Mouse (Mus musculus) embryonic facial prominence, embryonic 15.5 days (tissue): ENCODE data around the gene Ccrl2. TPM values are rescaled to one million over a fixed set of nuclear protein-coding genes. Genes with fewer than 3 reads are reported as not detected.

ENCODE experiments used
- ATAC-seq: fragments of 200-750 bp; cut with Nextera tagmentation; 2 replicates; pipeline ENCODE4 v1.8.0; 2017; ENCODE audit warnings: low read depth, moderate TSS enrichment; ENCODE audit not compliant: insufficient number of reproducible peaks, low FRiP score, low TSS enrichment
- H3K27ac ChIP-seq: fragments of 300-500 bp; sonication (generic); replicated peaks from 2 replicates; pipeline ENCODE4 v1.5.1; 2015; ENCODE audit warnings: mild to moderate bottlenecking, inconsistent platforms
- H3K27me3 ChIP-seq: fragments of 300-500 bp; sonication (generic); 2 replicates; pipeline ENCODE4 v1.6.1; 2015; ENCODE audit warnings: inconsistent platforms
- H3K36me3 ChIP-seq: fragments of 300-500 bp; sonication (generic); 2 replicates; pipeline ENCODE4 v1.6.1; 2015; ENCODE audit warnings: mild to moderate bottlenecking, inconsistent platforms
- H3K4me1 ChIP-seq: fragments of 300-500 bp; sonication (generic); 2 replicates; pipeline ENCODE4 v1.6.1; 2015; ENCODE audit warnings: inconsistent platforms
- H3K4me2 ChIP-seq: fragments of 300-500 bp; sonication (generic); replicated peaks from 2 replicates; pipeline ENCODE4 v1.6.1; 2015; ENCODE audit warnings: mild to moderate bottlenecking, inconsistent platforms
- H3K4me3 ChIP-seq: fragments of 300-500 bp; sonication (generic); replicated peaks from 2 replicates; pipeline ENCODE4 v1.5.1; 2015; ENCODE audit warnings: mild to moderate bottlenecking, inconsistent platforms
- H3K9ac ChIP-seq: fragments of 300-500 bp; sonication (generic); 2 replicates; pipeline ENCODE4 v1.6.1; 2015; ENCODE audit warnings: inconsistent platforms
- H3K9me3 ChIP-seq: fragments of 300-500 bp; sonication (generic); replicated peaks from 2 replicates; pipeline ENCODE4 v1.6.1; 2016; ENCODE audit warnings: inconsistent platforms
- WGBS: fragments of 180-500 bp; shearing (Covaris S2); methylation state at CpG from one replicate; pipeline ENCODE4 v1.1.7; 2015; 5-methylcytosine and 5-hydroxymethylcytosine counted together
- polyA plus RNA-seq: library from polyadenylated mRNA; unstranded; fragments of >200 nt; fragmentation: Nextera tagmentation; extraction: Ambion mirVana; gene quantifications from 2 replicates; pipeline ENCODE4 v1.2.1, GENCODE M21; 2015

Gene Ccrl2
- polyA plus RNA-seq, 1 experiment from 2014 or later: 0.27 TPM

- WGBS: 67% methylated on average over 10 of the region's 10 CpGs
Observed at GRCm38 (mm10) chr9:111058943-111059556, 1.7 kb upstream of the Ccrl2 start.

GRCm38 (mm10) chr9:111057544-111058370 lies 438 bp upstream of the Ccrl2 start:
- no peaks in the 10 kb centered on the region for H3K36me3 ChIP-seq
- H3K4me3 ChIP-seq: peak overlapping the region; percentile 42; the same call in 1 of the 2 replicates
- no peak overlapping the region for H3K27ac ChIP-seq
- no peaks in the 10 kb centered on the region for H3K9me3 ChIP-seq
- H3K27me3 ChIP-seq: peaks cover 2% of the 10 kb centered on the region; the same call in 1 of the 2 replicates
- peaks cover 11% of the 10 kb centered on the region for H3K4me1 ChIP-seq
- no peak overlapping the region for H3K9ac ChIP-seq
- H3K4me2 ChIP-seq: peak overlapping the region; percentile 69
- WGBS: 51% methylated on average over 14 of the region's 14 CpGs
- no peak for ATAC-seq

More at GRCm38 (mm10) chr9:111058943-111059556, 1.7 kb upstream of the Ccrl2 start:
- no peak overlapping the region for H3K27ac ChIP-seq
- H3K27me3 ChIP-seq: peaks cover 2% of the 10 kb centered on the region; the same call in 1 of the 2 replicates
- no peak overlapping the region for H3K4me2 ChIP-seq
- peaks cover 11% of the 10 kb centered on the region for H3K4me1 ChIP-seq
- H3K4me3 ChIP-seq: no peak overlapping the region
- no peaks in the 10 kb centered on the region for H3K9me3 ChIP-seq
- no peak overlapping the region for H3K9ac ChIP-seq
- ATAC-seq: no peak
- no peaks in the 10 kb centered on the region for H3K36me3 ChIP-seq

- no peak for ATAC-seq
- H3K27ac ChIP-seq: no peak overlapping the region
- 8% methylated on average over 11 of the region's 11 CpGs for WGBS
Observed at GRCm38 (mm10) chr9:111056519-111056797, 861 bp downstream of the Ccrl2 start.

GRCm38 (mm10) chr9:111055800-111056518 lies 1.4 kb downstream of the Ccrl2 start:
- Histone ChIP-seq H3K36me3 (no peaks in the 10 kb centered on the region), H3K4me2 (peak overlapping the region; percentile 69), H3K27me3 (peaks cover 2% of the 10 kb centered on the region; the same call in 1 of the 2 replicates), H3K9me3 (no peaks in the 10 kb centered on the region), H3K27ac (no peak overlapping the region), H3K4me3 (peak overlapping the region; percentile 42), H3K4me1 (peaks cover 11% of the 10 kb centered on the region), H3K9ac (no peak overlapping the region)
- no peak for ATAC-seq
- 61% methylated on average over 29 of the region's 29 CpGs for WGBS

More at GRCm38 (mm10) chr9:111056519-111056797, 861 bp downstream of the Ccrl2 start:
- Histone ChIP-seq H3K27me3 (peaks cover 2% of the 10 kb centered on the region; the same call in 1 of the 2 replicates), H3K36me3 (no peaks in the 10 kb centered on the region), H3K9ac (no peak overlapping the region), H3K9me3 (no peaks in the 10 kb centered on the region), H3K4me2 (peak overlapping the region; percentile 69), H3K4me3 (peak overlapping the region; percentile 42), H3K4me1 (peaks cover 11% of the 10 kb centered on the region)

- H3K9ac ChIP-seq: no peak overlapping the region
- H3K4me1 ChIP-seq: peaks cover 11% of the 10 kb centered on the region
- H3K27ac ChIP-seq: no peak overlapping the region
- no peak for ATAC-seq
- H3K4me2 ChIP-seq: no peak overlapping the region
- no peaks in the 10 kb centered on the region for H3K9me3 ChIP-seq
- H3K36me3 ChIP-seq: no peaks in the 10 kb centered on the region
- peaks cover 2% of the 10 kb centered on the region; the same call in 1 of the 2 replicates for H3K27me3 ChIP-seq
- no peak overlapping the region for H3K4me3 ChIP-seq
- 76% methylated on average over 9 of the region's 9 CpGs for WGBS
Observed at GRCm38 (mm10) chr9:111054923-111055322, 2.4 kb downstream of the Ccrl2 start.

- Histone ChIP-seq H3K36me3 (no peaks in the 10 kb centered on the region), H3K27ac (no peak overlapping the region), H3K4me1 (no peaks in the 10 kb centered on the region), H3K9ac (no peak overlapping the region), H3K27me3 (no peaks in the 10 kb centered on the region), H3K9me3 (no peaks in the 10 kb centered on the region), H3K4me2 (no peak overlapping the region), H3K4me3 (no peak overlapping the region)
- 79% methylated on average over 3 of the region's 3 CpGs for WGBS
- ATAC-seq: no peak
Observed at GRCm38 (mm10) chr9:111048452-111048851, 8.9 kb downstream of the Ccrl2 start.

- ATAC-seq: no peak
- WGBS: 95% methylated on average over 5 of the region's 5 CpGs
- H3K9me3 ChIP-seq: no peaks in the 10 kb centered on the region
Observed at GRCm38 (mm10) chr9:111047266-111047665, 10.1 kb downstream of the Ccrl2 start.

GRCm38 (mm10) chr9:111046222-111046621 lies 11.1 kb downstream of the Ccrl2 start:
- Histone ChIP-seq H3K4me2 (no peak overlapping the region), H3K4me3 (no peak overlapping the region), H3K9me3 (no peaks in the 10 kb centered on the region), H3K27me3 (no peaks in the 10 kb centered on the region), H3K4me1 (no peaks in the 10 kb centered on the region), H3K36me3 (no peaks in the 10 kb centered on the region), H3K27ac (no peak overlapping the region), H3K9ac (no peak overlapping the region)
- ATAC-seq: no peak
- 57% methylated on average over 3 of the region's 3 CpGs for WGBS

More at GRCm38 (mm10) chr9:111047266-111047665, 10.1 kb downstream of the Ccrl2 start:
- Histone ChIP-seq H3K36me3 (no peaks in the 10 kb centered on the region), H3K27me3 (no peaks in the 10 kb centered on the region), H3K4me3 (no peak overlapping the region), H3K4me1 (no peaks in the 10 kb centered on the region), H3K27ac (no peak overlapping the region), H3K4me2 (no peak overlapping the region), H3K9ac (no peak overlapping the region)

GRCm38 (mm10) chr9:111042266-111042665 lies 15.1 kb downstream of the Ccrl2 start:
- Histone ChIP-seq H3K4me1 (no peaks in the 10 kb centered on the region), H3K9me3 (no peaks in the 10 kb centered on the region), H3K27me3 (no peaks in the 10 kb centered on the region), H3K9ac (no peak overlapping the region), H3K36me3 (no peaks in the 10 kb centered on the region), H3K27ac (no peak overlapping the region), H3K4me2 (no peak overlapping the region), H3K4me3 (no peak overlapping the region)
- 82% methylated on average over 5 of the region's 5 CpGs for WGBS
- no peak for ATAC-seq

GRCm38 (mm10) chr9:111039966-111040365 lies 17.4 kb downstream of the Ccrl2 start:
- 73% methylated on average over 4 of the region's 4 CpGs for WGBS
- Histone ChIP-seq H3K4me1 (no peaks in the 10 kb centered on the region), H3K9ac (no peak overlapping the region), H3K27me3 (no peaks in the 10 kb centered on the region), H3K4me2 (no peak overlapping the region), H3K36me3 (no peaks in the 10 kb centered on the region), H3K4me3 (no peak overlapping the region), H3K27ac (no peak overlapping the region), H3K9me3 (no peaks in the 10 kb centered on the region)
- ATAC-seq: no peak

GRCm38 (mm10) chr9:111033717-111034116 lies 23.6 kb downstream of the Ccrl2 start:
- WGBS: 81% methylated on average over 4 of the region's 4 CpGs
- H3K9me3 ChIP-seq: no peaks in the 10 kb centered on the region
- no peak overlapping the region for H3K9ac ChIP-seq
- no peak overlapping the region for H3K4me2 ChIP-seq
- no peaks in the 10 kb centered on the region for H3K27me3 ChIP-seq
- no peak for ATAC-seq
- H3K4me1 ChIP-seq: no peaks in the 10 kb centered on the region
- no peak overlapping the region for H3K4me3 ChIP-seq
- H3K36me3 ChIP-seq: no peaks in the 10 kb centered on the region
- H3K27ac ChIP-seq: no peak overlapping the region
